Mouse (Mus musculus) heart, postnatal 36 days (tissue): ENCODE measurements around the gene Zscan5b. TPM values are rescaled to one million over a fixed set of nuclear protein-coding genes. Genes with fewer than 3 reads are reported as not detected.
"Not testable (repeated sequence)": the region's sequence is repeated elsewhere in the genome, so short reads cannot be mapped to it uniquely, and the experiment has no call there.

Source experiments
- DNase-seq, 2 experiments: peaks; one replicate each; pipeline ENCODE4 v3.0.0; 2021 to 2022
- intact Hi-C: fragments of 180-260 bp; cut with DNase I; formaldehyde crosslinking; loops from one replicate; pipeline ENCODE4 v1.15.1; 2025
- total RNA-seq, 2 experiments: library from RNA; stranded (reverse); gene quantifications; 2 replicates each; pipeline ENCODE4 v1.2.3; 2021

Zscan5b gene
- total RNA-seq, result not detected

- intact Hi-C loops, result loop anchor here (1.0 kb wide), 1 partner anchor 44 kb away; no protein-coding TSS in a partner anchor
- DNase-seq, result no peak
These were observed at the start of gene Zscan5b for GRCm38 (mm10) chr7:6221978-6222377. Gene Zscan5b, plus strand, starts transcription at chr7:6222278.

DNA sequence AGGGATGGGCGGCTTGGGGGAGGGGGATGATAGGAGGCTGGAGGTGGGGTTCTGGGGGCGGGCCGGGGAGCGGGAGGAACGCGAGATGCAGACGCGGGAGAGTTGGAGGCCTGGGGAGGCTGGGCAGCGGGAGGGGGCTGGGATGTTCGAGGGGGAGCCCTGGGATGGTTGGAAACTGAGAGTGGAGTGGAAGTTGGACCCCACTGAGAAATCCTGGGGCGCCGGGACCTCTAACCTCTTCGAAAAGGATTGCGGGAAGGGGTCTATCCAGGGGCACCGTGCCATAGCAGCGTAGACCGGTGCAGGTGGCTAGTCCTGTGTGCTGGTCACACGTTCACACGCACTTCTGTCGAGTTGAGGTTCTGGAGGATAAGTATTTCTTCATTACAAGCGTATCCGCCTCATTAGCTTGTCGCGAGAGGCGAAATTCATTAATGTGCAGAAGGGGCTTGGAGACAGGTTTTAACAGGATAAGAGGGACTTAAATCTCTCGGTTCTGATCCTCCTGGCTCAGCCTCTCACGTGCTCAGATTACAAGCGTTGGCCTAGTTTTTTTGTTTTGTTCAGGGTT lies 49.3 kb upstream of the Zscan5b start:
- intact Hi-C loops, result loop anchor here (5.0 to 10.0 kb wide), 2 partner anchors 110 to 212 kb away; partner anchors contain the start of gene Zfp28
- no peak for DNase-seq

DNA sequence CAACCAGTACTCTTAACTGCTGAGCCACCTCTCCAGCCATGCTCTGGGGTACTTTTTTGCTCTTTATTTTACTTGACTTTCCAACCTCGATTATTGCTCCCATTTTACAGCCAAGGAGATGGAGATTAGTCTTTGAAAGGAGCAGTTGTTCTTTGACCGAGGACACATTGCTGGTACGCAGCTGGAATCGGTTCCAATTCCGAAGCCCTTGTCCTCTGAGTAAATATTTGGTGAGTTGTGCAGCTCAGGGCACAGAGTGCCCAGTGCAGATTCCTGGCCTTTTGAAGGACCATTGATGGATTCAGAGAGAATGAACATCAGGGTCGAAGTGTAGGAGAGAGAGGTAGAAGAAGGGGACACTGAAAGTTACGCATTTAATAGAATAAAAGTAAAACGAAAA lies 48.2 kb upstream of the Zscan5b start:
- intact Hi-C loops, result loop anchor here (5.0 to 10.0 kb wide), 2 partner anchors 108 to 211 kb away; partner anchors contain the start of gene Zfp28

GRCm38 (mm10) chr7:6174365-6174987 lies 47.6 kb upstream of the Zscan5b start:
- intact Hi-C loops, result loop anchor here (5.0 to 10.0 kb wide), 2 partner anchors 108 to 210 kb away; partner anchors contain the start of gene Zfp28
- DNase-seq, result not testable (repeated sequence)

More for the DNA sequence above, 48.2 kb upstream of the Zscan5b start:
- no peak for DNase-seq

DNA sequence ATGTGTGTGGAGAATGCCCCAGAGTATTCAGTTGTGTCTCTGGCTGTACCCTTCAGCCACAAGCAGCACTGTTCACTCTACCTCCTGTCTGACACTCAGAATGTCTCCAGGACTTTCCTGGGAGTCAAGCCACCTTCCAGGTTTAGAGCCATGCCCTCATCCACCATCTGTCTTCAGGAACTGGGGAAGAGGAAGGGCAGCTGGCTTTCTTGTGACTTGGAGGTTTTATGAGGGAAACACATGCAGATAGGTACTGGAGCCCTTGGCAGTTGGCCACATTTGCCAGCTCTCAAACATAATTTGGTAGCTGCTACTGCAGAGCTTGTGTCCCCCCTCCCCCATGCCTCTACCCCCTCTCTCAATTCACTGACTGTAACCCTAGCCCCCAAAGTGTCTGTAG lies 43.1 kb upstream of the Zscan5b start:
- intact Hi-C loops, result loop anchor here (10.0 kb wide), 1 partner anchor 206 kb away; the partner anchor contains the start of gene Zfp28
- DNase-seq, result no peak

DNA sequence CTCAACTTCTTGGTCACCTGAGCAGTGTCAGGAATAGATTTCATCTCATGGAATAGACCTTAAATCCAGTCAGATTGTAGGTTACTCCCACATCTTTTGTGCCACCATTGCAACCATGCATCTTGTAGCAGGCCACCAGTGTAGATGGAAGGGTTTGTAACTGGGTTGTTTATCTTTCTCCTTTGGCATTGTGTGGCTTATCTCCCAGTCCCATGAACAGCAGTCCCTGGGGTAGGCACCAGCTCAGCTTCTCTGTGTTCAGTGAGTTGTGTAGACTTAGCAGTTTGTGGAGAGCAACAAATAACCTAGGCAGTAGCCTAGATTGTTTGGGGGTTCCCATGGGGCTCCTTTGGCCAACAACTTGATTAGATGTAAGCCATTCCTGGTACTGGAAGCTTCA lies 39.2 kb upstream of the Zscan5b start:
- intact Hi-C loops, result no loop called here
- no peak for DNase-seq

GRCm38 (mm10) chr7:6183802-6184201 lies 38.3 kb upstream of the Zscan5b start:
- intact Hi-C loops, result no loop called here
- DNase-seq, result no peak

DNA sequence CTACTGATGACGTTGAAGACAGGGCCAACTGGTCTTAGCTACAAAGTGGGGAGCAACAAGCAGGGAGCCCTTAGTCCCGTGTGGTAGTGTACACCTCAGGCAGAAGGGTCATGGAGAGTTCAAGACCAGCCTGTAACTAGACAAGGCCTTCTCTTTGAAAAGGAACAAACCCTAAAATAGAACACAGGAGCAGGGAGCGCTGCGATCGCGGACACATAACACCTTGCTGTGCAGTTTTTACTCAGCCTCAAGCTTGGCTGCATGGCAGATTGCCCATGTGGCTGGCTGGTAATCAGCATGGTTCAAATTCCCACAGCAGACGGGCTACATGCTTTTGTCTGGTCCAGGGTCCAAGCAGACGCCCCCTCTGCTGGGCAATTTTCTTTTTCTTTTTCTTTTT lies 37.6 kb upstream of the Zscan5b start:
- intact Hi-C loops, result no loop called here
- no peak for DNase-seq

- intact Hi-C loops, result no loop called here
These were observed 36.7 kb upstream of the Zscan5b start for GRCm38 (mm10) chr7:6185391-6185790.

GRCm38 (mm10) chr7:6186176-6186575 lies 35.9 kb upstream of the Zscan5b start:
- no peak for DNase-seq

More at GRCm38 (mm10) chr7:6185391-6185790, 36.7 kb upstream of the Zscan5b start:
- no peak for DNase-seq

DNA sequence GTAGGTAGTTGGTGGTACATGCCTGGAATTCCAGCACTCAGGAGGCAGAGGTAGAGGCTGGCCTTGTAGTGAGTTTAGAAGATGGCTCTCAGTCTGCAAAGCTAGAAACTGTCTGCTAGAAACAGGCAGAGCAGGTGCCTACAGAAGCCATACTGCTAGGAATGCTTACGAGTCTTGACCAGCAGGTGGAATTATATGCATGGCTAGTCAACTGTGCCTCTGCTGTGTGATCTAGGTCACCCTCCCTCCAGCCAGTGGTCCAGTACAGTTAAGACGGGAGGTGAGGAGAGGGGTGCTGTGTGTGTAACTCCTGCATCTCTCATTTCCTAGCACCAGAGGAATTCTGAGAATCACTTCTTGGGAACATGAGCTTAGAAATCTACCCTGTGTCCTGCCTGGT lies 35.3 kb upstream of the Zscan5b start:
- intact Hi-C loops, result no loop called here
- no peak for DNase-seq

More at GRCm38 (mm10) chr7:6186176-6186575, 35.9 kb upstream of the Zscan5b start:
- intact Hi-C loops, result no loop called here

GRCm38 (mm10) chr7:6189542-6189941 lies 32.5 kb upstream of the Zscan5b start:
- intact Hi-C loops, result no loop called here
- DNase-seq, result no peak

- intact Hi-C loops, result loop anchor here (1.0 kb wide), 1 partner anchor 64 kb away; no protein-coding TSS in a partner anchor
- DNase-seq, result peak; percentile 72 to 88
These were observed 30.7 kb upstream of the Zscan5b start for GRCm38 (mm10) chr7:6191376-6191775.

DNA sequence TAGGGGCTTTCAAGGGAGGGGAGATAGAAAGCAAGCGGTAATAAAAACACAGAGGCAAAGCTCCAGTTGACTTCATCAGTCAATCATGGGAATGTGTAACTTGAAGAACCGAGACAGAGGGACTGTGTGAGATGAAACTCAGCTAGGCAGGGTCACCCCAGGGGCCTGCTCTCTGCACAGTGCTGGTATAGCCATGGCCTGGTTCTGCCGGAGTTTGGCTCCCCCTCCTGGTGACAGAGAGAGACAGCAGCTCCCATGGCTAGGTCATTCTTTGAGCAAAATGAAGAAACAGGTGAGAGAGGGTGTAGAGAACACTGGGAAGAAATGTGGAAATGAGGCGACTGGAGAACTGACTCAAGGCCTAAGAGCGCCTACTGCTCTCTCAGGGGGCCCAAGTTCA lies 27.9 kb upstream of the Zscan5b start:
- peak; percentile 50 to 63 for DNase-seq
- intact Hi-C loops, result no loop called here

GRCm38 (mm10) chr7:6195777-6196176 lies 26.3 kb upstream of the Zscan5b start:
- DNase-seq, result no peak
- intact Hi-C loops, result no loop called here

GRCm38 (mm10) chr7:6196790-6197189 lies 25.3 kb upstream of the Zscan5b start, which contains the start of gene Galp:
Gene Galp, plus strand, starts transcription at chr7:6197090.
- intact Hi-C loops, result no loop called here
- no peak for DNase-seq

GRCm38 (mm10) chr7:6204200-6204599 lies 17.9 kb upstream of the Zscan5b start:
- no peak for DNase-seq
- intact Hi-C loops, result no loop called here

- intact Hi-C loops, result no loop called here
- DNase-seq, result peak in 1 of 2 experiments; percentile 21
These were observed 8.9 kb upstream of the Zscan5b start for GRCm38 (mm10) chr7:6213144-6213543.

GRCm38 (mm10) chr7:6214691-6215090 lies 7.4 kb upstream of the Zscan5b start:
- not testable (repeated sequence) for DNase-seq

GRCm38 (mm10) chr7:6220147-6220546 lies 1.9 kb upstream of the Zscan5b start:
- DNase-seq, result no peak
- intact Hi-C loops, result no loop called here

More at GRCm38 (mm10) chr7:6214691-6215090, 7.4 kb upstream of the Zscan5b start:
- intact Hi-C loops, result not testable (repeated sequence)

GRCm38 (mm10) chr7:6228491-6228890 lies 6.4 kb downstream of the Zscan5b start:
- intact Hi-C loops, DNase-seq: not testable (repeated sequence)

DNA sequence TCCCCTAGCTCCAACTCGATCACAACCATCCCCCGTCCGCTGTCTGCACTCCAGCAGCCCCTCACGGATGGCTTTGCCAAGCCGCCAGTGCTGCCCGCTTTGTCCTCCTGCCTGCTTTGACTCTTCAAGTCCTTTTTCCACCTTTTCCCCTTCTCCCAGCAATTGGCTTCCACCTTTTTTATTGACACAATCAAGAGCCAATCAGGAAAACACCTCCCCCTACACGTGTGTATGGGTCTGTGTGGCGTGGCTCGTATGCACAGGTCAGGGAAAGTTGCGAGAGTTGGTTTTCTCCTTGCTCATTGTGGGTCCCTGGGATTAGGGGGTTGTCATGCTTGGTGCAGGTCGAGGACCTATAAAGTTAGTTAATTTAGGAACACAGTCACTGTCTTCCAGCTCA lies 17.7 kb downstream of the Zscan5b start:
- intact Hi-C loops, result loop anchor here (2.0 kb wide), 1 partner anchor 43 kb away; no protein-coding TSS in a partner anchor
- DNase-seq, result no peak
